Mouse (Mus musculus) E14TG2a.4 (cell line): ENCODE results near the gene Mapre1.
A peak's percentile ranks its signal among the peaks of the same experiment; 100 is the strongest.
"Not testable (repeated sequence)": the region's sequence is repeated elsewhere in the genome, so short reads cannot be mapped to it uniquely, and the experiment has no call there.

Experiments
- H3K27me3 ChIP-seq: 2 replicates; pipeline ENCODE4 v1.6.1; 2014; ENCODE audit warnings: low read length, control low read depth; ENCODE audit not compliant: insufficient read depth
- H3K36me3 ChIP-seq: 2 replicates; pipeline ENCODE4 v1.6.1; 2014; ENCODE audit warnings: low read length, control low read depth; ENCODE audit not compliant: insufficient read depth
- H3K4me1 ChIP-seq: replicated peaks from 2 replicates; pipeline ENCODE4 v1.6.1; 2014; ENCODE audit warnings: low read depth, low read length, control low read depth
- H3K4me3 ChIP-seq: replicated peaks from 2 replicates; pipeline ENCODE4 v1.5.1; 2014; ENCODE audit warnings: mild to moderate bottlenecking, low read length
- H3K9me3 ChIP-seq: 2 replicates; pipeline ENCODE4 v1.6.1; 2014; ENCODE audit warnings: low read length, control low read depth
- CTCF ChIP-seq: conservative IDR thresholded peaks from 2 replicates; pipeline ENCODE4 v1.5.1; 2014; ENCODE audit warnings: low read length
- NANOG ChIP-seq: IDR thresholded peaks from 2 replicates; pipeline ENCODE4 v1.6.1; 2014; ENCODE audit warnings: borderline replicate concordance, low read length, mixed read lengths
- POU5F1 ChIP-seq: IDR thresholded peaks from 2 replicates; pipeline ENCODE4 v1.6.1; 2014; ENCODE audit warnings: low read length, borderline replicate concordance

Mapre1 gene

DNA sequence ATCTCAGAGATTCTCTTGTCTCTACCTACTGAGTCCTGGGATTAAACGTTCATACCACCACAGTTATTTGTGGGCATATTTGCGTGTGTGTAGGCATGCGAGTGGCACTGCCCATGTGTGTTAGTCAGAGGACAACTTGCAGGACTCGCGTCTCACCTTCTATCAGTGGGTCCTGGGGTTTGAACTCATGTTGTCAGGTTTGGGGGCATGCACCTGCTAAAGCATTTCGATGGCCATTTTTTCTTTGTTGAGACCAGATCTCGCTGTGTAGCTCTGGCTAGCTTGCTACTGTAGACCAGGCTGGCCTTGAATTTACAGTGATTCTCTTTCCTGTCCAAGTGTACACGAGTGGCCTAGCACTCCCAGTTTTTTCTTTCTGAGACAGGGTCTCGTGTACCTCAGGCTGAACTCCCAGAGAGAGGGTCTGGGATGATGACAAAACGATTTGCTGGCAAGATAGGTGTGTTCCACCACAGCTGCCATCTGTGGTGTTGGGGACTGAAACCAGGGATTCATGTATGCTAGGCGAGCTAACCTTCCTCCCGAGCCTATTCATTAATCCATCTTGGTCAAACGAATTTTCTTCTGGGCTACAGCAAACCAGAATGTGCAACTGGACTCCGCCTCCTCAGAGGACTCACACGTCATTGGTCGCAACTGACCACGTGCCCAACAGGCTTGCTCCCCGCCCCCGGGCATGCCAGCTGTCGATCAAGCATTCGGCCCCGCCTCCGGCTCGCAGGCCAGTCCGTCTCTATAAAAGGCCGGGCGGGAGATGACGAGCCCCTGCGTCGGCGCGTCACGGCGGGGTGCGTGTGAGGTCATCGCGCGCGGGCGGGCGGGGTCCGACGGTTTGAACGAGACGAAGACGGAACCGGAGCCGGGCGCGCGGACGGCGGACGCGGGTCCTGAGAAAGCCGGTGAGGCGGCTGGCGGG, at the start of gene Mapre1:
Gene Mapre1, plus strand, starts transcription at position 775 of the 937 bp plus-strand sequence.
- 0 out of 2 replicates have a peak, but pooled peaks cover 3% of the 10 kb centered on the region for H3K27me3 ChIP-seq
- H3K36me3 ChIP-seq, result peaks cover 14% of the 10 kb centered on the region
- no peaks in the 10 kb centered on the region for H3K9me3 ChIP-seq
- H3K4me1 ChIP-seq, result peaks cover 37% of the 10 kb centered on the region
- H3K4me3 ChIP-seq, result peak within 1 kb of the TSS; percentile 89
- no peak for TF ChIP-seq NANOG

DNA sequence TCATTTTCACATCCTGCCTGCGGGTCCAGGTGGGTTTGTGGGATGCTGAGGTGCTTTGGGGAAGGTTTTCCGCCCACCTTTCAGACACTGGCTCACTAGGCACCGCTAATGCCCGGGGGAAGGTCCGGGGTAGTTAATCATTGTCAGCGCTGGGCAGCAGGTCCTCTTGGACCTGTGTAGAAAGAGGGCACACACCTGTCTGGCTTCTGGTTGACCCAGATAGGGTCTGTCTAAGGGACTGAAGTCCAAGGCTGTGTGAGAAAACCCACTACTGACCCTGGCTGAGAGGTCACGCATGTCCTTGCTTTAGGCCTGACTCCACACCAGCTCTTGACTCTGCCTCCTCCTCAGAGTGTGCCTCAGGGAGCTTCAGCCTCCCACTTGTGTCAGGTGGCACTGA, 47.7 kb upstream of the Mapre1 start:
- H3K27me3 ChIP-seq, result 0 out of 2 replicates have a peak, but pooled peaks cover 10% of the 10 kb centered on the region
- not testable (repeated sequence) for H3K9me3 ChIP-seq, H3K4me1 ChIP-seq, H3K4me3 ChIP-seq, H3K36me3 ChIP-seq

DNA sequence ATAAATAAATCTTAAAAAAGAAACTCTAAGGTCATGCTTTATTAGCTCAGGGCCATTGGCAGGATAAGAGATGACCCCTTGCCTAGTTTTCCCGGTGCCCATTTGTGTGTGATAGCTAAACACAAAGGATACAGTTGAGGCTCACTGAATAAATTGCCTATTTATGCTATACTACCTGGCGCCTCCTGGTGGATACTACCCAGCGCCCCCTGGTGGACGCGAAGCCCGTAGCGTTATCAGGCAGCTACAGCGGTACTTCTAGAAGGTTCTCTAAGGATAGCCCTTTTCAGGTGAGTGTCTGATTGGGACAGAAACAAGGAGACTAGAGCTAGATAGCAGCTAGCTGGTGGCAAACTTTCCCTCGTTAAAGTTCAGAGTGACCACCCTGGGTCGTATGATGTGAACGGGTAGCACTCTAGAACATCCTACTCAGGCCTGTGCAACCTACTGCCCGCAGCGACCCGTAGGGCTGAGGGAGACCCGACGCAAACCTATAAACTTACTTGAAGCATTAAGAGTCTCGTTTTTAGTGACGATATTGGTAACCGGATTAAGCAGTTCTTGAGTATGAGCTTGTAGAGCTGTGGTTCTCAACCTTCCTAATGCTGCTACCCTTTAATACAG, 46.5 kb upstream of the Mapre1 start:
- Histone ChIP-seq H3K4me3 (no peak overlapping the region), H3K9me3 (no peaks in the 10 kb centered on the region), H3K36me3 (no peaks in the 10 kb centered on the region), H3K27me3 (0 out of 2 replicates have a peak, but pooled peaks cover 10% of the 10 kb centered on the region), H3K4me1 (no peaks in the 10 kb centered on the region)
- TF ChIP-seq NANOG (no peak), CTCF (peak; percentile 90), POU5F1 (no peak)

DNA sequence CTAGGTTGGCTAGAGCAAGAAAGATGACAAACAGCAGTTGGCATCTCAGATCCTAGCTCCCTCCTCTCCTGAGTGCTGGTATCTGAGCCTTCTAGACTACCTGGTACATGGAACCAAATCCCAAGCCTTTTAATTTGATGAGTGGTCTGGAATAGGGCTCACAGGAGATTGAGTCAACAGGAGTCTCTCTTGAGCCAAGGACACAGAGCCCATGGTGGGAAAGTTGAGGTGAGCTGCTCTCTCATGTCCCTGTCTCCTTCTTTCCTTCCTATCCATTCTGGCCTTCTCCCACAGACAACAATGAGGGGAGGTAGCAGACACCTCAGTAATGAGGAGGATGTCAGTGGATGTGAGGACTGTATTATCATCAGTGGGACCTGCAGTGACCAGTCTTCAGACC, 44.7 kb upstream of the Mapre1 start, which contains the start of gene Dnmt3c:
Gene Dnmt3c, plus strand, starts transcription at position 301 of the 400 bp plus-strand sequence.
- no peak for TF ChIP-seq CTCF
- no peak for TF ChIP-seq NANOG
- TF ChIP-seq POU5F1, result no peak
- no peaks in the 10 kb centered on the region for H3K4me1 ChIP-seq
- H3K36me3 ChIP-seq, result no peaks in the 10 kb centered on the region
- H3K4me3 ChIP-seq, result no peak within 1 kb of the TSS
- no peaks in the 10 kb centered on the region for H3K9me3 ChIP-seq
- 0 out of 2 replicates have a peak, but pooled peaks cover 10% of the 10 kb centered on the region for H3K27me3 ChIP-seq

DNA sequence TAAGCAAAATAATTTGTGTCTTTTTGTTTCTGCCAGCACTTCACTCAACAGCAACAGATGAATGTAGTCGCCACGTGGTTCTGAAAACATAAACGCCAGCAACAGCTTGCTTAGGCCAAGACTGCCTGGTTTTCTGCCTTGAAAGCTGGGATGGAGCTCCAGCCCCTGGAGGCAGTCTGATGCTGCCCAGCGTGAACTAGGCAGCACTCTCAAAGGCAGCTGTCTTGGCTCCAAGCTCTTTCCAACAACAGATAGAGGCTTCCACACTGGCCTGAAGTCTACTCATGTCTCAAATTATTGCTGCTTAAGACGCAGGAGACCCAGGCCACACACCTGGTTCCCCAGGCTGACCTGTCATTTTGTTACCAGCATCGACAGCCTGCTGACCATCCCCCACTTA, 37.7 kb upstream of the Mapre1 start:
- Histone ChIP-seq H3K4me1 (peaks cover 20% of the 10 kb centered on the region), H3K36me3 (no peaks in the 10 kb centered on the region), H3K27me3 (no peaks in the 10 kb centered on the region), H3K4me3 (no peak overlapping the region), H3K9me3 (no peaks in the 10 kb centered on the region)
- TF ChIP-seq NANOG (no peak), POU5F1 (no peak), CTCF (no peak)

DNA sequence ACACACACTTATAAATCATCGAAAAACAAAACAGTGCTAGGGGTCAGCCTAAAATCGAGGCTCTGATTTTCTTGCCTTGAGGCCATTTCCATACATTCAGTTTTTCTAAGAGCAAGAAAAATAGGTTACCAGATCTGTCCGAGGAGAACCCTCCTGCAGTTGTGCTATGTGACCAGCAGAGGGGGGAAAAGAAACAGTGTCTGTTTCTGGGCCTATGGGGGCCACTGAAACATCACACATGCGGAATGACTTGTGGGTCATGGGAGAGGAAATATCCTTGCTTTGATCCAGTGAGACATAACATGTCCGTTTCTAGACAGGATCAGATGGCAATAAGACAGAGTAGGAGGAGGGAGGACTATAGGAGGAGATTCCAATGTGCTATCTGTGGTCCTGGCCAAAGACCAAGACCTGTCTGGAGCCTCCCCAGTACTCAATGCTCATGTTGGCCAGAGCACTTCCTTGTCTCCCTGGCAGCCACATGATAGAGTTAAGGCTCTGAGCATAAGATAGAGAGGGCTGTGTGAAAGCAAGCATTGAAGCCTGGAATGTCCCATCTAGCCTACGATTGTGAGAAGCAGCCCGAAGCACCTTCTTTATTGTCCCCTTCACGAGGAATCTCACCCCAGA, 30.3 kb upstream of the Mapre1 start:
- Histone ChIP-seq H3K27me3 (no peaks in the 10 kb centered on the region), H3K9me3 (no peaks in the 10 kb centered on the region), H3K4me1 (peaks cover 21% of the 10 kb centered on the region), H3K4me3 (no peak overlapping the region), H3K36me3 (no peaks in the 10 kb centered on the region)
- TF ChIP-seq NANOG (no peak), CTCF (peak; percentile 94), POU5F1 (no peak)

DNA sequence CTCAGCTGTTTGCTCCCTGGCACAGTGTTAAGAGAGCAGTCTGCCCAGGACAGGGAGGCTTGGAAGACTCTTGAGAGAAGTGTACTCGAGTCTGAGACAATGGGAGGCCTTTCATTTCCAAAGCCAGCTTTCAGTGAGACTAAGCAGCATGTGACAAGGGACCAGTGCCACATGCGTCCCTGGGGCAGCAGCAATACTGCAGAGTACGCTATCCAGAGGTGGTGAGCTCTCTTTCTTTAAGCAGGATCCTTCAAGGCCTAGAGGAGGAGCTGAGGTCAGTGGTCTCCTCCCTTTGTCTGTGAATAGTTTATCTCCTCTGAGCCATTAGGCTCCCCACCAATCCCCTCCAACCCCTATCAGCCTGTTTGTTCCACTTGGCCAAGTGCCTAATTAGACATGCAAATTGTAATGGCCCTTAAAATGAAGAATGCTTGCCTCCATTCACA, 28.4 kb upstream of the Mapre1 start:
- Histone ChIP-seq H3K36me3 (no peaks in the 10 kb centered on the region), H3K4me1 (peaks cover 18% of the 10 kb centered on the region), H3K9me3 (no peaks in the 10 kb centered on the region), H3K27me3 (0 out of 2 replicates have a peak, but pooled peaks cover 3% of the 10 kb centered on the region), H3K4me3 (no peak overlapping the region)
- TF ChIP-seq POU5F1, result no peak
- no peak; the same call in 1 of the 2 replicates for TF ChIP-seq NANOG
- TF ChIP-seq CTCF, result no peak

DNA sequence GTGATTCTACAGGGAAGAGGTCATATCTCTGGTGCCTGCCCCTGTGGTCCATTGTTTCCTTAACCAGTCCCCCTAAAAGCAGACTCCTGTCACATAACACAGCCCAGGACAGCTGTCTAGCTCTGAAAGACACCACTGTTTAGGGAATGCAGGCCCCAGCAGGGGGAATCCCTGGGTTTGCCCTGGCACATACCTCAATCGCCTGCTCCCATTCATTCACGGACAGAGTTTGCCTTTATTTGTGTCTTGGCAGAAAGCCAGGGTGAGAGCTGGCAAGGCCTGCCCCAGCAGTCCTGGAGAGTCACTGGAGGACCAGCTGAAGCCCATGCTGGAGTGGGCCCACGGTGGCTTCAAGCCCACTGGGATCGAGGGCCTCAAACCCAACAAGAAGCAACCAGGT, 27.8 kb upstream of the Mapre1 start:
- H3K4me1 ChIP-seq, result peaks cover 18% of the 10 kb centered on the region
- no peak overlapping the region for H3K4me3 ChIP-seq
- no peaks in the 10 kb centered on the region for H3K36me3 ChIP-seq
- no peaks in the 10 kb centered on the region for H3K9me3 ChIP-seq
- H3K27me3 ChIP-seq, result 0 out of 2 replicates have a peak, but pooled peaks cover 3% of the 10 kb centered on the region
- TF ChIP-seq POU5F1, result no peak
- no peak for TF ChIP-seq CTCF
- TF ChIP-seq NANOG, result no peak

DNA sequence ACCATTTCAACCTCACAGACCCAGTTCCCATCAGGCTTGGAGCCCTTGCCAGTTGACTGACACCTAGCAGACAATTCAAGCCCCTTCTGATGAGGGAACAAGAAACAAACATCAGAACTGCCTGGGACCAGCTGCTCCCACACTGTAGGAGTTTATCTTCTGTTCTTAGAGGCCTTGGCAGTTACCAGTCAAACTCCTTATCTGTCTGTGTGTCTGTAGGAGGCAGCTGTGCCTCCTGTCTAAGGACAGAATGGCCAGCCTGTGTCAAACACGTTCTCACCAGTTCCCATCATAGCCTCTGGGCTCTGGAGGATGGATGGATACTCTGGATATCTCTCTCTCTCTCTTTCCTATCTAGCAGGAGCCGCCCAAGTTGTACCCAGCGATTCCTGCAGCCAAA, 23.2 kb upstream of the Mapre1 start:
- H3K4me1 ChIP-seq, H3K4me3 ChIP-seq, H3K9me3 ChIP-seq, H3K27me3 ChIP-seq, H3K36me3 ChIP-seq: not testable (repeated sequence)
